Mouse (Mus musculus) intestine, embryonic 15.5 days (tissue): ENCODE measurements at regions not wholly inside any gene's neighbourhood (a gene's known extent, or its start where the extent isn't known, plus 50 kb on each side); places are given as distances from the start of the nearest gene placed in this dataset.

Experiments
- ATAC-seq: fragments of 200-750 bp; cut with Nextera tagmentation; 2 replicates; pipeline ENCODE4 v1.8.0; 2017; ENCODE audit warnings: moderate TSS enrichment, moderate library complexity
- H3K27ac ChIP-seq: fragments of 300-500 bp; sonication (generic); 2 replicates; pipeline ENCODE4 v1.5.1; 2015; ENCODE audit warnings: mild to moderate bottlenecking, inconsistent platforms
- H3K27me3 ChIP-seq: fragments of 300-500 bp; sonication (generic); replicated peaks from 2 replicates; pipeline ENCODE4 v1.6.1; 2015; ENCODE audit warnings: inconsistent platforms
- H3K36me3 ChIP-seq: fragments of 300-500 bp; sonication (generic); 2 replicates; pipeline ENCODE4 v1.6.1; 2015; ENCODE audit warnings: inconsistent platforms
- H3K4me1 ChIP-seq: fragments of 300-500 bp; sonication (generic); replicated peaks from 2 replicates; pipeline ENCODE4 v1.6.1; 2015; ENCODE audit warnings: inconsistent platforms
- H3K4me2 ChIP-seq: fragments of 300-500 bp; sonication (generic); replicated peaks from 2 replicates; pipeline ENCODE4 v1.6.1; 2015; ENCODE audit warnings: mild to moderate bottlenecking, inconsistent platforms
- H3K4me3 ChIP-seq: fragments of 300-500 bp; sonication (generic); replicated peaks from 2 replicates; pipeline ENCODE4 v1.5.1; 2015; ENCODE audit warnings: inconsistent platforms
- H3K9ac ChIP-seq: fragments of 300-500 bp; sonication (generic); 2 replicates; pipeline ENCODE4 v1.6.1; 2015; ENCODE audit warnings: inconsistent platforms
- H3K9me3 ChIP-seq: fragments of 300-500 bp; sonication (generic); 2 replicates; pipeline ENCODE4 v1.6.1; 2016; ENCODE audit warnings: inconsistent platforms
- WGBS: fragments of 180-500 bp; shearing (Covaris S2); methylation state at CpG from one replicate; pipeline ENCODE4 v1.1.7; 2015; 5-methylcytosine and 5-hydroxymethylcytosine counted together

DNA sequence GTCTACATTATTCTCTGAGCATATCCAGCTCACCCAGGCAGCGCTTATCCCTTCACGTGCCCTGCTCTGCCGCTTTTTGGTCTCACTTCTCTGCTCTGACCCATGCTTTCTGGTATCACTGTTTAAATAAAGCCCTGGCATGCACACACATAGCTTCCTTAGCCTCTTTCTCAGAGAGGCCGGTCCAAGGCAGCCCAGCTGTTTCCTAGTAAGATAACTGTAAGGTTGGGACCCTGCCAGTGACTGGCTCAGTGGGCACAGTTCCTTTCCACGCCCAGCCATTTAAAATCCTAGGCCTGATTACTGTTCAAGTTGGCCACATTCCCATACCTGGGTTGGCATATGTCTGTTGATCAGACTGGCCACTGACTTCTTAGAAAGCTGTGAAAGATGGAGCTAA is 208.2 kb upstream of the Prok2 start:
- ATAC-seq: no peak
- Histone ChIP-seq H3K27me3 (no peaks in the 10 kb centered on the region), H3K36me3 (no peaks in the 10 kb centered on the region), H3K9ac (no peak overlapping the region), H3K4me2 (no peak overlapping the region), H3K4me1 (0 out of 2 replicates have a peak, but pooled peaks cover 17% of the 10 kb centered on the region), H3K4me3 (no peak overlapping the region), H3K9me3 (no peaks in the 10 kb centered on the region), H3K27ac (0 out of 2 replicates have a peak overlapping the region, but pooled peaks have one; percentile 17)
- 61% methylated on average over 5 of the region's 5 CpGs for WGBS

DNA sequence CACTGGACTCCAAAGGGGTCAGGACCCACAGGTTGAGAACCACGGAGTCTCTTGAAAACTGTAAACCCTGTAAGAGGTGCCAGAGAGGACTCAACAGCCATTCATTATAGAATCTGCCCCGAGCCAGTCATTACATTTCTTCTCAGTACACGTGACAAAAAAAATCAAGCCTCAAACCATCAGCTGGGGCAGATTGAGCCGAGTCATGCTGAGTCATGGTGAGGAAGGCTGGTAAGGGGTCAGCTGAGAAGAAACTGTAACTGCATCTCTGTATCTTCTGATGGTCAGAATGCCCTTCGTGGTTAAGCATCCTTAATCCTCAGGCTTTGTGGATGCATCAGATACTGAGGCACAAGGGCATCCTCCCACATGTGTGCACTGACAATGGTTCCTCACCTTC is 207.2 kb upstream of the Prok2 start:
- no peak for ATAC-seq
- 78% methylated on average over 5 of the region's 5 CpGs for WGBS
- H3K4me1 ChIP-seq: 0 out of 2 replicates have a peak, but pooled peaks cover 13% of the 10 kb centered on the region

DNA sequence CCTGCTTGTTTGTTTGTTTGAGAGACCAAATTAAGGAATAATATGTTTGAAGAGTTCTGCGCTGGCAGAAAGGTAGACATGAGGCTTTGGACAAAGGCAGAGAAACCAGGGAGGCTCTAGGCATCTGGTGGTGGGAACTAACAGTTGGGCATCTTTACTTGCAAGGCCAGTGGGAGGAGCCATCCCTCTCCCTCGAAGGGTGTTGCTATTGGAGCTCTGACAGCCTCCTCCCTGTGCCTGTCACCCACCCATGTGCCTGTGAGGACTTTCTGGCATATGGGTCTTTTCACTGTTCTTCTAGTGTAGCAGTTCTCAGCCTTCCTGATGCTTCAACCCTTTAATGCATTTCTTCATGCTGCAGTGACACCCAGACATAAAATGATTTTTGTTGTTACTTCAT is 206.7 kb upstream of the Prok2 start:
- Histone ChIP-seq H3K27ac (no peak overlapping the region), H3K27me3 (no peaks in the 10 kb centered on the region), H3K4me1 (0 out of 2 replicates have a peak, but pooled peaks cover 13% of the 10 kb centered on the region), H3K4me3 (no peak overlapping the region), H3K9ac (no peak overlapping the region), H3K9me3 (no peaks in the 10 kb centered on the region), H3K4me2 (no peak overlapping the region), H3K36me3 (no peaks in the 10 kb centered on the region)
- ATAC-seq: no peak
- WGBS: 52% methylated on average over 2 of the region's 2 CpGs

More for the DNA sequence above, 207.2 kb upstream of the Prok2 start:
- H3K36me3 ChIP-seq: no peaks in the 10 kb centered on the region
- no peak overlapping the region for H3K9ac ChIP-seq
- H3K9me3 ChIP-seq: no peaks in the 10 kb centered on the region
- H3K4me2 ChIP-seq: no peak overlapping the region
- H3K27ac ChIP-seq: no peak overlapping the region
- H3K4me3 ChIP-seq: no peak overlapping the region
- no peaks in the 10 kb centered on the region for H3K27me3 ChIP-seq

DNA sequence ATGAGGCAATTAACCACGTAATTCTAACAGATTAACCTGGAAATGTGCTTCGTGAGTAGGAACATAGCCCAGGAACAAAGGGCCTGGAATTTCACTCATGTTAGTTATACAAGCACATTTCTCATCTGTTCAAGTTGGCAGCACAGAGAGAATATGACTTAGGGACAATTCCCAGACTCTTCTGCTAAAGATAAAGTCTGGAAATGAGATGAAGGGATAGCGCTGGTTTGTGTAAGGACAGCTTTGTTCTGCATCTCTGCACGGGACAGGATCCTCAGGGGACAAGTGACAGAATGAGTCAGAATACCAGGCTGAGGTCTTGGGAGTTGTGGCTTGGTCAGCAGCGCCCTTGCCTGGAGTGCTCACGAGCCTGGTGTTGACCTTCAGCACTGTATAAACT is 206.2 kb upstream of the Prok2 start:
- 66% methylated on average over 6 of the region's 6 CpGs for whole genome bisulfite sequencing
- Histone ChIP-seq H3K4me2 (no peak overlapping the region), H3K4me3 (no peak overlapping the region), H3K27me3 (no peaks in the 10 kb centered on the region), H3K27ac (no peak overlapping the region), H3K9me3 (no peaks in the 10 kb centered on the region), H3K4me1 (0 out of 2 replicates have a peak, but pooled peaks cover 16% of the 10 kb centered on the region), H3K9ac (no peak overlapping the region), H3K36me3 (no peaks in the 10 kb centered on the region)
- ATAC-seq: peak; percentile 34; the same call in 1 of the 2 replicates

DNA sequence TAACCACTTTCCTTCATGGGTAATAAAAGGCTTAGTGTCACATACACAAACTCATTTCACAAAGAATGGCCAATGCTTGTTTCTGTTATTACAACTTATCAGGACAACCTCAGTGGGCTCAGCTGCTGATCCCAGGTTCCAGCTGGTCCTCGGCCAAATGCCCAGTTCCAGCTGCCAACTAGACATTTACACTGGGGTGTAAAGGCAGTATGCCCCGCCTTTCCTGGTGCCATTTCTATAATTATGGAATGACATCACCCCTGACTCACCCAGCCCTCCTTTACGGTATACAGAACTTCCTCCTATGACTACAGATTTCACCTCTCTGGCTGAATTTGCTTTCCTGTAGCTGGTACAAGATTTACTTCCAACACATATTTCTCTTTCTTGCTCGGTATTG is 205.4 kb upstream of the Prok2 start:
- no peak overlapping the region for H3K4me2 ChIP-seq
- H3K4me3 ChIP-seq: no peak overlapping the region
- H3K27me3 ChIP-seq: no peaks in the 10 kb centered on the region
- ATAC-seq: peak; percentile 77
- no peaks in the 10 kb centered on the region for H3K9me3 ChIP-seq
- 0 out of 2 replicates have a peak, but pooled peaks cover 16% of the 10 kb centered on the region for H3K4me1 ChIP-seq
- 59% methylated on average over 4 of the region's 4 CpGs for WGBS
- H3K9ac ChIP-seq: no peak overlapping the region
- no peaks in the 10 kb centered on the region for H3K36me3 ChIP-seq
- no peak overlapping the region for H3K27ac ChIP-seq

DNA sequence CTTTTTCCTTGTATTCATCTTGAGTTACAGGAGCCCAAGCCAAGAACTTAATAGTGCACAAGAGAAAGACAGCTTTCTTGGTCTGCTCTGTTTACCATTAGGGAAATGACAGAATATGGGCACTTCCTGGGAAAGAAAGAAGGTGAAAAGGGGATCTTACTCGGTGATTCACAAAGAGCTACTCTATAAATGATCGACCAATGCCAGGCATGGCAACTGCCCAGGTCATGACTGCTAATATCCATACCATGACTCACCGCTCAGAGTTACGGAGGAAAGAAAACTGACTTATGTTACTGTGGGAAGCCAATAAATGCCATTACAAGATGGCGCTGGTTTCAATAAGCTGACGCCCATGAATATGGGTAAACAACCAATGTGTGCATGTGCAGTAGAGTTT is 204.1 kb upstream of the Prok2 start:
- 92% methylated on average over 6 of the region's 6 CpGs for WGBS
- Histone ChIP-seq H3K36me3 (no peaks in the 10 kb centered on the region), H3K4me2 (no peak overlapping the region), H3K27ac (no peak overlapping the region), H3K4me1 (0 out of 2 replicates have a peak, but pooled peaks cover 16% of the 10 kb centered on the region), H3K9ac (no peak overlapping the region), H3K27me3 (no peaks in the 10 kb centered on the region), H3K9me3 (no peaks in the 10 kb centered on the region), H3K4me3 (no peak overlapping the region)
- no peak for ATAC-seq

DNA sequence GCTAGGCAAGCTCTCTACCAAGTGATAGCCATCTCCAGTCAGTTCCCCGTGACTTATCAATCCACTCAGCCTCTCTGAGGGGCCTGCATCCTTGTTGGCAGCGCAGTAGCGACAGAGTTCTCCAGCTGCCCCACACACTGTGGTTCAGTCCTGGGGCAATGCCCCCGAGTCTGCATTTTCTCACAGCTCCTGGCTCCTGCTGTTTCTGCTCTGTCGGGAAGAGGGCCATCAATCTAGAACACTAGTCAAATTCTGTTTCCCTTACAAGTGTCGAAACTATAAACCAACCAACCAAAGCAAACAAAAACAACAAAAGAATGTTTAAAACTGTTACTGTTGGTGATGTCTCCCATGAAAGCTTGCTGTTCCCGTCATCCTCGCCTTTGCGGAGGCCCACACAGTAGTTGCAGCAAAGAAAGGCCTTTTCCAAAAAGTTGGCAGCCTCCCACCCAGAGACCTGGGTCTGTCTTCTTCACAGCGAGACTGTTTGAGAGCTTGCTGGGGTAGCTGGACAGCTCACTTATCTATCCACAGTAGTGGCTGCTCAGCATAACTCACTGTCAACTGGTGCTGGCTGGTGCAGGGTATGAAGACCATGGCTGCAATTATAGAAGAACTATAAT is 201.9 kb upstream of the Prok2 start:
- Histone ChIP-seq H3K9ac (no peak overlapping the region), H3K4me3 (no peak overlapping the region), H3K4me2 (no peak overlapping the region), H3K27ac (0 out of 2 replicates have a peak overlapping the region, but pooled peaks have one; percentile 28), H3K27me3 (no peaks in the 10 kb centered on the region), H3K36me3 (no peaks in the 10 kb centered on the region), H3K4me1 (0 out of 2 replicates have a peak, but pooled peaks cover 11% of the 10 kb centered on the region), H3K9me3 (no peaks in the 10 kb centered on the region)
- WGBS: 33% methylated on average over 10 of the region's 10 CpGs
- no peak for ATAC-seq

DNA sequence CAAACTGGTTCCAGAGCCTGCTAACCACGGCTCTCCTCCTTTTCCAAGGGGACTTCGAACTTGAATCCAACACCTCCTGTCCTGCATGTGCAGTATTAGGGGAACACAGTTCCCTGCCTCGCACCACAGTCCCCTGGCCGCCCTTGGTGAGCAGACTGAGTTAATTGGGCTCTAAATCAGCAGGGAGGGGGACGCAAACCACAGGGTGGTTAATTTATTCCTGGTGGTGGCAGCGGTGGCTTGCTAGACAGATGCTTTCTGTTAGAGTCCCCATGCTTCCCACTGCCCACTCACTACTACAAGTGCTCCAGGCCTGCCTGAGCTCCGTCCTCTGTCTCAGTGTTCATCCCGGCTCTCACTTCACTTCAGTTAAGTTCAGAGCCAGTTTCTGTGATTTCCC is 198.0 kb upstream of the Prok2 start:
- Histone ChIP-seq H3K27ac (no peak overlapping the region), H3K4me3 (no peak overlapping the region)
- WGBS: 63% methylated on average over 8 of the region's 8 CpGs

DNA sequence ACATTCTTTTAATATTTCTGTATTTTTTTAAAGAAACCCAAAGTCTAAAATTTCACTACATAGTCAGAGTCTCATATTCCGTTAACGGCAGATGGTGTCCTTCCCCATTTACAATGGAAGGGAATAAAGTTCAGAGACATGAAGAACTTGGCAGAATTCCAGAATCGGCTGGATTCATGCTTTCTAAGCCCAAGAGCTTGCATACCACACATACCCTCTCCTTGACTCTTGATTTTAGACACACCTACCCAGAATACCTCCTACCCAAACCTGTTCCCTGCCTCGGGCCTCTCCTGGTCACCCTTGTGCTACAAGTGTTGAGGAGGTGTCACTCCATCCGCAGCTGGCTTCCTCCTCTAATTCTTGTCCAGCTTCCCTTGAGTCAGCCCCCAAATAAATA is 195.8 kb upstream of the Prok2 start:
- H3K36me3 ChIP-seq: no peaks in the 10 kb centered on the region
- ATAC-seq: peak; percentile 56
- no peaks in the 10 kb centered on the region for H3K9me3 ChIP-seq
- WGBS: 45% methylated on average over 5 of the region's 5 CpGs
- H3K4me2 ChIP-seq: no peak overlapping the region
- no peak overlapping the region for H3K27ac ChIP-seq
- H3K4me3 ChIP-seq: no peak overlapping the region
- no peak overlapping the region for H3K9ac ChIP-seq
- H3K4me1 ChIP-seq: no peaks in the 10 kb centered on the region; the same call in 1 of the 2 replicates
- no peaks in the 10 kb centered on the region for H3K27me3 ChIP-seq

More for the DNA sequence above, 198.0 kb upstream of the Prok2 start:
- no peak for ATAC-seq
- H3K27me3 ChIP-seq: no peaks in the 10 kb centered on the region
- H3K4me2 ChIP-seq: no peak overlapping the region
- no peak overlapping the region for H3K9ac ChIP-seq
- H3K9me3 ChIP-seq: no peaks in the 10 kb centered on the region
- peaks cover 5% of the 10 kb centered on the region; the same call in 1 of the 2 replicates for H3K4me1 ChIP-seq
- no peaks in the 10 kb centered on the region for H3K36me3 ChIP-seq

DNA sequence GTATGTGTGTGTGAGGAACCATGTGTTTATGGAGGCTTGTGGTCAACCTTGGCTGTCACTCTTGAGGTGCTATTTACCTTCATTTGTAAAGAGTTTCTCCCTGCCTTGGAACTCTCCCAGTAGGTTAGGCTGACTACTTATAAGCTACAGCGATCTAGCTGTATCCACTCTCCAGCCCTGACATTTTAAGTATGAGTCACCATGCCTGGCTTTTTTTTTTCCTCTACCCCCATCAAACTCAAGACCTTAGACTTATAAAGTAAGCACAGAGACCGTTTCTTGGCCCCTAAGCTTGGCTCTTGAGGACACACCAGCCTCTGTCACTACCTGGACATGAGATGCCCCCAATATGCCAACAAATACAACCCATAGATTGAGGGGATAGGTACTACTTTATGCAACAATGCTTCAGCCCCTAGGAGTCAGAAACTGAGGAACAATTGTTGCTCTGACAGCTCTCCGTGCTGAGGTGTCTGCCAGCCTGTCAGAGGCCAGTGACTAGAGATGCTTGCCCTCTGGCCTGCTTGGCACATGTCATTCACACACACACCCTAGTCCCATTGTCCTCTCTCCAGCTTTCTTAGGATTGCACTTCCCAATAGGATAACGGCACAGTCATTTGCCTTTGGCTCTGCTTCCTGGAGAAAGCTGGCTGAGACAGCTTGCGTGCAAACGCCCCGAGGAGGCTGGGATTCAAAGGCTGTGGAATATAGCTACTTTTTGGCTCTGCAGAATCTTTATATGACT is 193.8 kb upstream of the Prok2 start:
- Histone ChIP-seq H3K27me3 (no peaks in the 10 kb centered on the region), H3K36me3 (no peaks in the 10 kb centered on the region), H3K9ac (no peak overlapping the region), H3K27ac (no peak overlapping the region), H3K4me2 (no peak overlapping the region), H3K4me3 (no peak overlapping the region), H3K9me3 (no peaks in the 10 kb centered on the region), H3K4me1 (no peaks in the 10 kb centered on the region; the same call in 1 of the 2 replicates)
- ATAC-seq: no peak
- WGBS: 76% methylated on average over 7 of the region's 7 CpGs

DNA sequence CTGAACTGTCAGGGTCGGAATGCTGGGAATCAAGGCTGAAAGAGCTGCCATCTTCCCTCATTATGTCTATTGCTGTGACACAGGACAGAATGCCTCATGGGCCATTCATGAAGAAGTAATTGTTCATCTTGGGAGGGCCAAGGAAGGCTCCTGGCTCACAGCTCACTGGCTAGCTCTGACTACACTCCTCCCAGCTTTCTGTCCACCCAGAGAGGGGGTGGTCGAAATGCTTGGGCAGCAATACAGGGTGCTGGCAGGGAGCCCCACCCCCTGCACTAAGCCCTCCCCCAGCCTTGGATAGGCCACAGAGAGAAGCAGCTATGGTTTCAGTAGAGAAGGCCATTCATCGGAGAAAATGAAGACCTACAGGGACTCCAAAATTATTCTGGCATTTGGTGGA is 192.2 kb upstream of the Prok2 start:
- no peak for ATAC-seq
- WGBS: 74% methylated on average over 3 of the region's 3 CpGs
- H3K4me3 ChIP-seq: no peak overlapping the region
- H3K27me3 ChIP-seq: no peaks in the 10 kb centered on the region
- no peaks in the 10 kb centered on the region for H3K9me3 ChIP-seq
- no peaks in the 10 kb centered on the region for H3K36me3 ChIP-seq
- no peak overlapping the region for H3K4me2 ChIP-seq
- H3K27ac ChIP-seq: no peak overlapping the region
- H3K4me1 ChIP-seq: no peaks in the 10 kb centered on the region; the same call in 1 of the 2 replicates
- H3K9ac ChIP-seq: no peak overlapping the region

DNA sequence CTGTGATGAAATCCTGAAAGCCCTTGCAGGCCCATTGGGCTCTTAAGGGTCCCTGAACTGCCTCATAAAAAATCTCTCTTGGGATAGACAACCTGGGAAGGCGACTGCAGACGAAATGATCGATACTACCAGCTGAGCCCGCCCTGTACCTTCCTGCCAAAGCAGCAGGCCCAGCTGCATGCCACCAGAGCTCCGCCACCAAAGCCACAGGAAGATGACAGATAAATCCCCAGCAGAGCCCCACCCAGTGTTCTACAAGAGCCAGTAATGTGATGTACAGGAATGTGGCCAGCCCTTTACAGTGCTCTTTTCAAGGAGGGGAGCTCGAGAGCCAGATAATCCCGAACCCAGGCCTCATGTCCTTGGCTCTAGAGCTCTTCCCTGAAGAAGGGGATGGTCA is 183.7 kb upstream of the Prok2 start:
- Histone ChIP-seq H3K9ac (no peak overlapping the region), H3K27ac (no peak overlapping the region), H3K4me1 (peaks cover 5% of the 10 kb centered on the region; the same call in 1 of the 2 replicates), H3K4me2 (no peak overlapping the region), H3K27me3 (no peaks in the 10 kb centered on the region; the same call in 1 of the 2 replicates), H3K4me3 (no peak overlapping the region), H3K36me3 (no peaks in the 10 kb centered on the region), H3K9me3 (no peaks in the 10 kb centered on the region)
- ATAC-seq: no peak
- 74% methylated on average over 7 of the region's 7 CpGs for WGBS
